Comparison of ENCODE assay signal across 20 mouse cellular contexts in the genomic region with DNA sequence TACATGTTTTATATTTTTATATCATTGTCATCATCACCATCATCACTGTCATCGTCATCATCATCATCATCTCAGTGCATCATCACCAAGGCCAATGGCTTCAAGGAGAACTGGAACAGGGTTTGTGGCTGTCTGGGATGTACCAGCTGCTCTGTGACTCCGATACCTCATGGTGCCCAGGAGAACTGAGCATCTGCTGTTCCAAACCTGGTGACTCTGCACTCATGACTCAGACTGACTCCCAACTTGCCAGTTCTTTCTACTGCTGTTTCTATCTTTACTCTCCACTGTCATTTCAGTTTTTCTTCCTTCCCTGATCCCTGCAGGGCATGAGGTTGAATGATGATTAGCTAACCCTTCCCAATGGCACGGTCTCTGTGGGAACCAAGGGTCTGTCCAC. TPM values are rescaled to one million over a fixed set of nuclear protein-coding genes. Genes with fewer than 3 reads are reported as not detected.
DNase-seq lines count a peak whose midpoint lies in the region; ATAC-seq lines count a peak whose summit lies in the region.
"Had no signal": no experiment of that assay in that cellular context is flagged by ENCODE, and none has a peak within 500 bp of the region (broad histone marks: within the 10 kb centered on the region; RNA-seq: fewer than 3 reads in every experiment).

No protein-coding gene starts in this region.

- no peak for DNase-seq in frontal cortex, postnatal 14 days (ENCODE audit: low spot score in 2 of 2)
- peak; percentile 48 to 61 for DNase-seq in left cerebral cortex, adult 18-20 months (ENCODE audit: low spot score in 2 of 2)
- DNase-seq in left cerebral cortex, postnatal 4 days: no peak
- peak; percentile 31 for DNase-seq in layer of hippocampus, adult 9-10 months (ENCODE audit: low spot score)
- DNase-seq in right cerebral cortex, postnatal 36 days (ENCODE audit: low spot score in 2 of 2): peak; percentile 27 to 61
- no peak for DNase-seq in thymus, postnatal 4 days
- no peak for DNase-seq in cerebellum, adult 9-11 months
- DNase-seq: adrenal gland, postnatal 25 days; cerebellum, adult 9-10 months; gastrocnemius, adult 2 months; heart, postnatal 36 days; kidney, adult 11 months; kidney, postnatal 36 days; lung, postnatal 4 days; retina, postnatal 1 day; thymus, postnatal 25 days had no signal

- peak; percentile 90 for ATAC-seq in frontal cortex, adult (ENCODE audit: low TSS enrichment)
- ATAC-seq: forebrain, embryonic 14.5 days had no signal

- intact Hi-C loops in left cerebral cortex, postnatal 4 days (cut with DNase I): no loop called here

RNA-seq across cellular contexts. Expression of gene Dapl1, which starts 46.4 kb away (rescaled TPM):
- total RNA-seq in left cerebral cortex, adult 18-20 months (2021): 1 to 10 TPM; 1.7 to 2.6 TPM
- under 1 TPM in 1 of 2 experiments, not detected in 1; 0.74 TPM for total RNA-seq in left cerebral cortex, postnatal 4 days (2021)
- total RNA-seq: common myeloid progenitor, adult 5-6 weeks; gastrocnemius, adult 2 months; heart, postnatal 36 days; megakaryocyte-erythroid progenitor cell, adult 5-6 weeks had no signal

Comparison
In these comparisons a context has a peak if more than half of its experiments do, and no peak if none do; other contexts are left out.
1. DNase-seq: peak in left cerebral cortex, adult 18-20 months (2 of 2), layer of hippocampus, adult 9-10 months (single experiment) and right cerebral cortex, postnatal 36 days (2 of 2); none in frontal cortex, postnatal 14 days (0 of 2), left cerebral cortex, postnatal 4 days (single experiment), thymus, postnatal 4 days (single experiment) and cerebellum, adult 9-11 months (single experiment).